Mouse (Mus musculus): ENCODE measurements around the gene Ear14. TPM values are rescaled to one million over a fixed set of nuclear protein-coding genes. Genes with fewer than 3 reads are reported as not detected.
"Not testable (repeated sequence)": the region's sequence is repeated elsewhere in the genome, so short reads cannot be mapped to it uniquely, and the experiment has no call there.

The Ear14 gene
- polyA plus RNA-seq (2012; rRNA removed), result not detected in 2 replicates

- H3K4me1 ChIP-seq (ENCODE audit: control insufficient read depth, insufficient read depth, insufficient read length, low read length), result no peaks in the 10 kb centered on the region
- TF ChIP-seq CTCF (IDR thresholded peaks at IDR 0.05; ENCODE audit: extremely low read depth, insufficient read length, insufficient replicate concordance, low read depth, low read length) (no peak), POLR2A (IDR thresholded peaks at IDR 0.05; ENCODE audit: low read depth, low read length) (no peak)
- H3K27me3 ChIP-seq (ENCODE audit: control insufficient read depth, insufficient read depth, low read length), result no peaks in the 10 kb centered on the region
- H3K36me3 ChIP-seq (ENCODE audit: control insufficient read depth, insufficient read depth, low read length), result no peaks in the 10 kb centered on the region
- H3K4me3 ChIP-seq (ENCODE audit: low read depth, low read length), result no peak within 1 kb of the TSS
- H3K27ac ChIP-seq (ENCODE audit: insufficient read depth, low read depth, low read length), result no peak within 1 kb of the TSS
- WGBS, result 86% methylated on average over 2 of the region's 2 CpGs
These were observed at the start of gene Ear14 for GRCm38 (mm10) chr14:51203115-51203514. Gene Ear14 (plus strand): TSS chr14:51203391.

GRCm38 (mm10) chr14:51156056-51156735, 47.0 kb upstream of the Ear14 start:
- peaks cover 5% of the 10 kb centered on the region; the same call in 1 of the 2 replicates for H3K4me1 ChIP-seq (ENCODE audit: control insufficient read depth, insufficient read depth, insufficient read length, low read length)
- H3K36me3 ChIP-seq (ENCODE audit: control insufficient read depth, insufficient read depth, low read length), result no peaks in the 10 kb centered on the region
- WGBS, result 84% methylated on average over 5 of the region's 5 CpGs
- TF ChIP-seq CTCF (IDR thresholded peaks at IDR 0.05; ENCODE audit: extremely low read depth, insufficient read length, insufficient replicate concordance, low read depth, low read length), result no peak
- no peak for TF ChIP-seq POLR2A (IDR thresholded peaks at IDR 0.05; ENCODE audit: low read depth, low read length)
- H3K4me3 ChIP-seq (ENCODE audit: low read depth, low read length), result no peak overlapping the region
- H3K27ac ChIP-seq (ENCODE audit: insufficient read depth, low read depth, low read length), result no peak overlapping the region
- H3K27me3 ChIP-seq (ENCODE audit: control insufficient read depth, insufficient read depth, low read length), result no peaks in the 10 kb centered on the region

GRCm38 (mm10) chr14:51156736-51157068, 46.5 kb upstream of the Ear14 start:
- peaks cover 5% of the 10 kb centered on the region; the same call in 1 of the 2 replicates for H3K4me1 ChIP-seq (ENCODE audit: control insufficient read depth, insufficient read depth, insufficient read length, low read length)
- TF ChIP-seq CTCF (IDR thresholded peaks at IDR 0.05; ENCODE audit: extremely low read depth, insufficient read length, insufficient replicate concordance, low read depth, low read length), result no peak
- H3K36me3 ChIP-seq (ENCODE audit: control insufficient read depth, insufficient read depth, low read length), result no peaks in the 10 kb centered on the region
- no peak overlapping the region for H3K4me3 ChIP-seq (ENCODE audit: low read depth, low read length)
- H3K27me3 ChIP-seq (ENCODE audit: control insufficient read depth, insufficient read depth, low read length), result no peaks in the 10 kb centered on the region
- no peak overlapping the region for H3K27ac ChIP-seq (ENCODE audit: insufficient read depth, low read depth, low read length)
- 29% methylated on average over 4 of the region's 4 CpGs for WGBS

- H3K4me1 ChIP-seq (ENCODE audit: control insufficient read depth, insufficient read depth, insufficient read length, low read length), result peaks cover 5% of the 10 kb centered on the region; the same call in 1 of the 2 replicates
- H3K27me3 ChIP-seq (ENCODE audit: control insufficient read depth, insufficient read depth, low read length), result no peaks in the 10 kb centered on the region
- no peak for TF ChIP-seq POLR2A (IDR thresholded peaks at IDR 0.05; ENCODE audit: low read depth, low read length)
- no peak for TF ChIP-seq CTCF (IDR thresholded peaks at IDR 0.05; ENCODE audit: extremely low read depth, insufficient read length, insufficient replicate concordance, low read depth, low read length)
- H3K36me3 ChIP-seq (ENCODE audit: control insufficient read depth, insufficient read depth, low read length), result no peaks in the 10 kb centered on the region
- no peak overlapping the region for H3K4me3 ChIP-seq (ENCODE audit: low read depth, low read length)
- no peak overlapping the region for H3K27ac ChIP-seq (ENCODE audit: insufficient read depth, low read depth, low read length)
- 52% methylated on average over 1 of the region's 1 CpGs for WGBS
These were observed 46.1 kb upstream of the Ear14 start for GRCm38 (mm10) chr14:51157072-51157471.

GRCm38 (mm10) chr14:51161976-51162375, 41.2 kb upstream of the Ear14 start, which contains the start of gene Rnase2b:
Gene Rnase2b (plus strand): TSS chr14:51162260.
- 96% methylated on average over 3 of the region's 3 CpGs for WGBS

GRCm38 (mm10) chr14:51163323-51163722, 39.9 kb upstream of the Ear14 start:
- H3K4me1 ChIP-seq (ENCODE audit: control insufficient read depth, insufficient read depth, insufficient read length, low read length), result peaks cover 18% of the 10 kb centered on the region; the same call in 1 of the 2 replicates
- H3K27ac ChIP-seq (ENCODE audit: insufficient read depth, low read depth, low read length); H3K4me3 ChIP-seq (ENCODE audit: low read depth, low read length); H3K27me3 ChIP-seq (ENCODE audit: control insufficient read depth, insufficient read depth, low read length); H3K36me3 ChIP-seq (ENCODE audit: control insufficient read depth, insufficient read depth, low read length): not testable (repeated sequence)
- 70% methylated on average over 6 of the region's 6 CpGs for WGBS

More at GRCm38 (mm10) chr14:51161976-51162375, 41.2 kb upstream of the Ear14 start, which contains the start of gene Rnase2b:
- not testable (repeated sequence) for H3K4me3 ChIP-seq (ENCODE audit: low read depth, low read length); H3K36me3 ChIP-seq (ENCODE audit: control insufficient read depth, insufficient read depth, low read length); H3K27me3 ChIP-seq (ENCODE audit: control insufficient read depth, insufficient read depth, low read length); H3K27ac ChIP-seq (ENCODE audit: insufficient read depth, low read depth, low read length)
- H3K4me1 ChIP-seq (ENCODE audit: control insufficient read depth, insufficient read depth, insufficient read length, low read length), result peaks cover 18% of the 10 kb centered on the region; the same call in 1 of the 2 replicates

- H3K36me3 ChIP-seq (ENCODE audit: control insufficient read depth, insufficient read depth, low read length), result no peaks in the 10 kb centered on the region
These were observed 37.8 kb upstream of the Ear14 start for GRCm38 (mm10) chr14:51165435-51165834.

More at GRCm38 (mm10) chr14:51165435-51165834, 37.8 kb upstream of the Ear14 start:
- H3K27ac ChIP-seq (ENCODE audit: insufficient read depth, low read depth, low read length), result 0 out of 2 replicates have a peak overlapping the region, but pooled peaks have one; percentile 16
- no peaks in the 10 kb centered on the region for H3K27me3 ChIP-seq (ENCODE audit: control insufficient read depth, insufficient read depth, low read length)
- TF ChIP-seq CTCF (IDR thresholded peaks at IDR 0.05; ENCODE audit: extremely low read depth, insufficient read length, insufficient replicate concordance, low read depth, low read length), result no peak
- no peak for TF ChIP-seq POLR2A (IDR thresholded peaks at IDR 0.05; ENCODE audit: low read depth, low read length)
- 91% methylated on average over 1 of the region's 1 CpGs for WGBS
- H3K4me3 ChIP-seq (ENCODE audit: low read depth, low read length), result no peak overlapping the region
- H3K4me1 ChIP-seq (ENCODE audit: control insufficient read depth, insufficient read depth, insufficient read length, low read length), result peaks cover 18% of the 10 kb centered on the region; the same call in 1 of the 2 replicates
